Mouse (Mus musculus) urinary bladder, adult 18-20 months (tissue): ENCODE data around the gene Nradd.
A peak's percentile ranks its signal among the peaks of the same experiment; 100 is the strongest.

Source experiments
- DNase-seq, 2 experiments: peaks; one replicate each; pipeline ENCODE4 v3.0.0; 2022; ENCODE audit warnings: low spot score in 2 of 2, mixed read lengths in 2 of 2

The Nradd gene

DNA sequence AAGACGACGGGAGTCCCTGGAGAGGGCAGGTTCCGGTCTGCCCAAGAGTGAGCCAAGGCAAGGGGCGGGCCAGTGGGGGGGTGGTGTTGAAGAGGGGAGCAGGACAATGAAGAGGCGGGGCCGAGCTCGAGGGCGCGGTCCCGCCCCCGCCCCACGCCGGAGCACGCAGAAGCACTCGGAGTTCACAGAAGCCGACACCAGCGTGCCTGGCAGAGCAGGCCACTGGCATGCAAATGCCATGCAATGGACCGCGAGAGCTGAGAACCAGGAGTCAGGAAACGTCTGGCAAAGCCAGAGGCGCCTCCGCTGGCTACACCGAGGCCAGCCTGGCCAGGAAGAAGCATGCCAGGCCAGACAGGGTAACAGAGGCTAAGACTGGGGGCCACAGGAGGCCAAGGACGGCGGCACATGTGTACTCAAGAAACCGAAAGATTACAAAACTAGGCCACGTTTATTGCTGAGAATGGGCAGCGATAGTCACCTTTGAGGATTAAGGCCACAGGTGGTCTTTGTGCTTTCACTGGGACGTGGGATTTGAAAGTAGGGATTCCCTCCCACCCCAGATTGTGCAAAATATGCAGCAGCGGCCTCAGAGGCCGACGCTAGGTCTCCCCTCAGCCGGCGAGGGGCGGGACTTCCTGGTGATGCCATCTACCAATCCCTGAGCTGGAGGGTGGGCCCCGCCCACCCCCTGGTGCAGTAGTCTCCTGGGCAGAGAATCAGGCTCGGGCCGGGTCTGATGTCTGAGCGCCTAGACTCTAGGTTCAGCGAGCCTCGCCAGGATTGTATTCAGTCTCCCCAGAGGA lies at the start of gene Nradd:
Nradd (minus strand) TSS at position 92 of the 806 bp plus-strand sequence.
- DNase-seq, result peak; percentile 62 to 74

DNA sequence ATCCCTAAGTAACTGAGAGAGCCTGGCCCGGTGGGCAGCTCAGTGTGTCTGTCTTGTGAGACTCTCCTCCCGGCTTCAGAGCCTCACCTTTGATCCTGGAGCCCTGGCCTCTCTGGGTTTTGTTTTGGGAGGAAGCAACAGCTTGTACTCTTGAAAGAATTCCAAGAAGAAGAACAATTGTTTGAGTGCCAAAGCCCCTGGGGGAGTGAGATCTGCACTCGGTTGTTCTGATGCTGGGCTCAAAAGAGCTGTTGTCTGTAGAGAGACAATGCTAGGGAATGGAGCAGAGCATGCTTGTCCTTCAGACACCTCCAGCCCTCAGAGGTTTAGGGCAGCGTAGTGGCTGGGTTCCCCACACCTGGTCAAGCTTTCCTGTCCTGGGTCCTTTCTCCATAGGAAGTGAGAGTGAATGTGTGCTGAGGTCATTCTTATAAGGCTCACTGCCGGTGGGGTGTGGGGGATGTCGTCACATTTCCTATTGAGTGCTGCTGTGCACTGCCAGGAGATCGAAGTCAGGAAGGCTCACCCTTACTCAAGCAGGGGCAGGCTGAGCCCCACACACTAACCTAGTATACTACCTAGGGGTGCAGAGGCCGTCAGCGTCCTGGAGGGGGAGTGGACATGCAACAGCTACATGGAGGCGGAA lies 49.0 kb upstream of the Nradd start:
- DNase-seq, result no peak

DNA sequence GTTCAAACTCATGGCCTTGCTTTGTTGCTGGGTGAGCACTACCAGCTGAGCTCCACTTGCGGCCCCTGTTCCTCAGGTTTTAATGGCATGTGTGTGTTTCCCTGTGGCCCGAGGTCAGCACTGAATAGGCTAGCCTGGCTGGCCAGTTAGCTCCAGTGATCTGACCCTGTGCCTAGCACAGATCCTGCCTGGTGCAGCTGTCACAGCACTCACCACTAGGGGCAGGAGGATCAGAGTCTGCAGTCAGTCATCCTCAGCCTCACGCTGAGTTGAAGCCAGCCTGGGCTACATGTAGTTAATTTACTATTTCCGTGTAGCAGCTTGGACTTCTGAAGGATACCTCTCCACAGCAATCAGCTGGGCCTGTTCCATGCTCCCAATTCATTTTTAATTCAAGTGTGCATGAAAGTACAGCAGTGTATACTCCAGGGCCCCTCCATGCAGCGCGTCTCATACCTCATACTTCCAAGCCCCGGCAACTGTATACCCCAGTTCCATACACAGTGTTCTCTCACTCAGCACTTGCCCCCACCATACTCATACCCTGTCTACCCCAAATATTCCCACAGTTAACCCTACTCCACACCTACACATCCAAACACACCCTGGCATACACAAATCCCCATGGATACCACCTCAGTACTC lies 48.3 kb upstream of the Nradd start:
- no peak for DNase-seq

DNA sequence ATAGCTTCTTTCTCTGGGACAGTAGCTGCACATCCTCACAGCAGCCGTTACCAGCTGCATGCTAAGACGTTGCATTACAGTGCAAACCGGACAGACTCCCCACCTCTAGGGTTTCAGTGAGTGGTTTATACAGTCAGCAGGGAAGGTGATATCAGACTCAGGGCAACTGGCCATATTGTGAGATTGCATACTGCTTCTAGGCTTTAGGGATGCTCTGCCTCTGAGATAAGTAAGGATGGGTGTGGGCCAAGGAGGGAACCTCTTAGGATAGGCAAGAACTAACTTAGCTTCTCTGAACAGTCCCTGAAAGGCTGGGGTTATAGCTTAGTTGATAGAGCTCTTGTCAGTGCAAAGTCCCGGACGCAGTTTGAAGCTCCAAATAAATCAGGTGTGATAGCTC lies 45.5 kb upstream of the Nradd start:
- DNase-seq, result no peak

DNA sequence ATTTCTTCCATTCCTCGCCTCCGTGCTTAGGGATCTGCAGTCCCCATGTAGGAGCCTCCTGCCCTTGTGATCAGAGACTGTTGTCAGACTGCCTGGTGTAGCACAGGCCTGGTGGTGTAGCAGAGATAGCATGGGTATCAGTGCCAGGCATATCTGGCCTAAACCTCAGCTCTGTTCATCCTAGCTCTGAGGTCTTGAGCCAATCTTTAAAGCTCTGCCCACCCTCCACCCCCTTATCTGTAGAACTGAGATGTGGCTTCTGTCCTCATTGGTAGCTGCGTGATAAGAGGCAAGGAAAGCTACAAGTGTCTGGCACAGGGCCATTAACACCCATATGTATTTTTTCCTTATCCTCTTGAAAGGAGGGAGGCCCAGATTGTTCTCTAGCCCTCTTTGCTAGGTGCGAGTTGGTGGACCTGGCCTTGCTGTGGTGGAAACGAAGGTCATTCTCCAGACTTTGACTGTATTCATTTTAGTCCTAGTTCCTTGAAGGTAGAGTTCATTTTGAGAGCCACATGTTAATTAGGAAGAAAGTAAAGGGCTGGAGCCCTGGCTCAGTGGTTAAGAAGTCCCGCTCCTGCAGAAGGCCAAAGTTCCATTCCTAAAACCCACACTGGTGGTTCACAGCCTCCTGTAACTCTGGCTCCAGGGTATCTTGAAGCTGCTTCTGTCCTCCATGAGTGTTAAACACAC lies 44.5 kb upstream of the Nradd start:
- DNase-seq, result no peak

DNA sequence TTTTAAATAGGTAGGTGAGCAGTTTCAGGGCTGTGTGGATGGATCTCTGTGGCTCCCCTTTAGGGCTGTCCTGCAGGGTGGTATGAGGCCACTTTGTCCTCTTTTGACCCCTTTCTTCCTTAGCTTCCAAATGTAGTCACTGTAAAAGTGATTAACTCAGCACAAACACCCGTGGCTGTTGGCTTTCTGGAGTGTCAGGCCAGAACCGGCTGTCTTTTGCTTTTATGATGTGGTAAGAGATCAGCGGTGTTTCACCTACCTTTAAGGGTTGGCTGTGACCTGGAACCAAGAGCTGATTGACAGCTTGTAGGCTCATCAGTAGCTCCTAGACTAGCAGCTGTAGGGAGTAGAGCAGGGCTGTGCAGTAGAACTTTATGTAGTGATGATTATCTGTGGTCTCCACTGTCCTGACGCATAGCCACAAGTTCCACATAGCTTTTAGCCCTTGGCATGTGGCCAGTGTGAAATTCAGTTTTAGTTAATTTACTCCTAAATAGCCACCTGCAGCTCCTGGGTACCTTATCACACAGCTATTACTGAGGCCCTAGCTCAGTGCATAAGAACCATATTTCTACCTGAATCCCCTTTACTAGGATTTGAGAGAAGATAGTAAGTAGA lies 43.1 kb upstream of the Nradd start:
- no peak for DNase-seq

DNA sequence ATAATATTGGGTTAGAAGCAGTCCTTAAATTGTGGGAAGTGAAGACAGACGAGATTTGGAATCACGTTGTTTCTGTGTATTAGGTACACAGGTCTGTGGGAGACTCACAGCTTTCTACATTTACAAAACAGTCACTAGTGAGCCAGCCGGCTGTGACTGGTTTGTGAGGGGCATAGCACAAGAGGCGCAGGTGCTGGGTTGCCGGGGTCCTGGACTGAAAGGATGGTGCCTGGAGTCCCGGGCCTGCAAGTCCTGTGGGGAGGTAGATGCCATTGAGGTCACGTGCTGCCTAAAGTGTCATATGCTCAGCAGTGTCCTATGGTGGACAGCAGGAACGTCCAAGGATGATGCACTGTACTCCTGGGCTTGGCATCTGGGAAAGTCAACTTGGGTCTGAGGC lies 42.1 kb upstream of the Nradd start:
- no peak for DNase-seq

DNA sequence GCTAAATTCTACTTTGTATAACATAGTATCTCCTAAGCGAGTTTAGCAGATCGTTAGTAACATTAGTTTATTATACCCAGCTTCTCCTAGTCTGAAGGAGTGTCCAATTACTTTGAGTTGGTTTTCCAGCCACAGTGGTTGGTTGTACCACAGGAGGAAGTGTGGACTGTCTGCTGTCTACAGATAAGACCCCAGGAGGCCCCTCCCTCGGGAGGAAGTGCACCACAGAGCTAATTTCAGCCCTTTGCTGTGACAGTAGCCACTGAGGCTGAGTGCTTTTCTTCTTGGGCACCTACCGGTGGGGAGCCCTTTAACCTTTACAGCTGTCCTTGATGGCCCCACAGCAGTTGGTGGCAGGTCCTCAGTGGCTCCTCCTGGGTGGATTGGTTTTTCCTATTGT lies 41.7 kb upstream of the Nradd start:
- DNase-seq, result no peak

DNA sequence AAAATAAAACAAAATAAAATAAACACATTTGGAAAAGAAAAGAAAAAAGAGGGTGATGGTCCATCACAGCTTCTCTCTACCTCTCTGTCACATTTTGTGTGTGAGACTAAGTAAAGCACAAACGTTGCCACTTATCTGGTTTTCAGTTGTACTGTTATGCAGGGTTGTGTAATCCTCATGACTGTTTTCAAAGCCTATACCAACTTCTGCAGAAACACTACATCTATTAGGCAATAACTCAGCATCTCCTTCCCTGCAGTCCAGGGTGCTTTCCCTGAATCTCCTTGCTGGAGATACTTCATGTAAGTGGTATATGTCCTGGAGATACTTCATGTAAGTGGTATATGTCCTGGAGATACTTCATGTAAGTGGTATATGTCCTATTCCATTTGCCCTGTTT lies 38.6 kb upstream of the Nradd start:
- DNase-seq, result no peak

DNA sequence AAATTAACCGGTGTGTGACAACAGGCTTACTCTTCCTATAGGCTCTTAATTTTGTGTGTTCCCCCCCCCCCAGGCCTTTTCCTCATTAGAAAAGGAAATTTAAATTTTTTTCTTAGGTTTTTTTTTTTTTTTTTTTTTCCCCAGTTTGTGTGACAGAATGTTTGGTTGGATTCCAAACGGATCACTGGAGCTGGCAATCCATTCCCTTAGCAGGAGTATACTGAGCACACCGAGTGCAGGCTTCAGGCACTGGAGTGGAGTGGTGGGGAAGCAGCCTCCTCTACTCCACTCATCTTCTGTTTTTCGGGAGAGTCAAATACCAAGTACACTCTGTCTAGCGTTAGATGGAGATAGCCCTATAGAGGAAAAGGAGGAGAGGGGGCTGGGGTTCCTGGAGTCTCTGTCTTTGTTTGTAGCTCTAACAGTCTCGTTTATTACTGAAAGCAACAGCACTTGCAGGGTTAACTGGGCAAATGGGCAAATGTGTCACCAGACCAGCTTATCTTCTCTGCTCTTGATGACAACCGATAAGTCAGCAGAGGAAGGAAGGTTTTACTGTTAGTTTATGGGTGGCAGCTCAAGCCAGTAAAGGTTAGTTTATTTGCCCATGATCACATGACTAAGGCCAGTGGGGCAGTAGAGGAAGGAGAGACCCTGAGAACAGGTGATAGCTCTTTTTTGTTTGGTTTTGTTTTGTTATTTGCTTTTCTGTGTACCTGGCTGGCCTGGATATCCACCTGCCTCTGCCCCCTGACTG lies 36.8 kb upstream of the Nradd start:
- DNase-seq, result peak in 1 of 2 experiments; percentile 42

DNA sequence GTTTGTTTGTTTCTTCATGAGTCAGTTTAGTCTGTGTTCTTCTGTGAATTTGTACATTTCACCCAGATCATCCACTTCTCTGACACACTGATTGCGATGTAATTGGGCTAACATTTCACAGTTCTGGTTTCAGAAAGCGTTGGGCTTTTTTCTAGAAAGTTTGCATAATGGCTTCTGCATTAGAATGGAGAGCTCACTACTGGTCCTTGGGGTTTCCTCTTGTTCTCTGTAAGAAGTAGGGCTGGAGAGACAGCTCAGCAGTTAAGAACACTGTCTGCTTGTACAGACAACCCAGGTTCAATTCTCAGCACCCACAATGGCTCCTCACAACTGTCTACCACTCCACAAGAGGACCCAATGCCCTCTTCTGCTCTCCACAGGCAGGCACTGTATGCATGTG lies 36.0 kb upstream of the Nradd start:
- no peak for DNase-seq

DNA sequence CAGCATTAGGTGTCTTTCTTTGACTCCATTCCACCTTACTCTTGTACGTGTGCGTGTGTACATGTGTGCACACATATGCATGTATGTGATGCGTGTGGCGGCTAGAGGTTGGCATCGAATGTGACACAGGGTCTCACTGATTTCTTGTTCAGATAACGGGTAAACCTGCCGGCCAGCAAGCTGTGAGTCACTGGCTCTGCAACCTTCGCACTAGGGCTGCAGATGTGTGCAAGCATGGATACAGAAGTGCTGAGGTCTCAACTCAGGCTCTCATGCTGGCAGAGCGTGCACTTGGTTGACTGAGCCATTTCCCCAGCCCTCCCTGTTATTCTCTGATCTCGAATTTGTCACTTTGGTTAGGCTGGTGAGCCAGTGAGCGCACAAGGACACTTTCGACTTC lies 35.3 kb upstream of the Nradd start:
- DNase-seq, result no peak

DNA sequence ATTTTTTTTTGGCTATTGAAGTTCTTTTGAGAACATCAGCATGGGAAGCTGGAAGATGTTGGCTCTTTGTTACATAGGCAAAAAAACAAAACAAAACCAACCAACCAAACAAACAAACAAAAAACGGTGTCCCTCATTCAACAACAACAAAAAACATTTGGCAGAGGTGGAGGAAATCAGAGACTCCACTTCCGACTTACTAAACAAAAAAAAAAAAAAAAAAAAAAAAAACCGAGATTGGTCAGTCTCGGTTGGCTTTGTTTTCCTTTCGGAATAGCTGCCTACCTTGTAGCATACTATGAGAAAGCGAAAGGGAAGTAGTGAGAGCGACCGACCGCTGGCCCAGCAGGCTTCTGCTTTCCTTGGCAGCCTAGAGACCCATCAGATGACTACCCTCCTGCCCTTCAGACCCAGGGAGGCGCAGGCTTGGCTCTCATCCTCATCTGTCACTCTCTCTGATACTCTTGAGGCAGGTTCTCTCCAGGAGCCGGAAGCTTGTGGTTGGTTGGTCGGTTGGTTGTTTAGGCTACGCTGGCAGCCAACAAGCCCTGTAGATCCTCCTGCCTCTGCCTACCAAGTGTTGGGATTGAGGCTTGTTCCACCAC lies 33.3 kb upstream of the Nradd start:
- no peak for DNase-seq

DNA sequence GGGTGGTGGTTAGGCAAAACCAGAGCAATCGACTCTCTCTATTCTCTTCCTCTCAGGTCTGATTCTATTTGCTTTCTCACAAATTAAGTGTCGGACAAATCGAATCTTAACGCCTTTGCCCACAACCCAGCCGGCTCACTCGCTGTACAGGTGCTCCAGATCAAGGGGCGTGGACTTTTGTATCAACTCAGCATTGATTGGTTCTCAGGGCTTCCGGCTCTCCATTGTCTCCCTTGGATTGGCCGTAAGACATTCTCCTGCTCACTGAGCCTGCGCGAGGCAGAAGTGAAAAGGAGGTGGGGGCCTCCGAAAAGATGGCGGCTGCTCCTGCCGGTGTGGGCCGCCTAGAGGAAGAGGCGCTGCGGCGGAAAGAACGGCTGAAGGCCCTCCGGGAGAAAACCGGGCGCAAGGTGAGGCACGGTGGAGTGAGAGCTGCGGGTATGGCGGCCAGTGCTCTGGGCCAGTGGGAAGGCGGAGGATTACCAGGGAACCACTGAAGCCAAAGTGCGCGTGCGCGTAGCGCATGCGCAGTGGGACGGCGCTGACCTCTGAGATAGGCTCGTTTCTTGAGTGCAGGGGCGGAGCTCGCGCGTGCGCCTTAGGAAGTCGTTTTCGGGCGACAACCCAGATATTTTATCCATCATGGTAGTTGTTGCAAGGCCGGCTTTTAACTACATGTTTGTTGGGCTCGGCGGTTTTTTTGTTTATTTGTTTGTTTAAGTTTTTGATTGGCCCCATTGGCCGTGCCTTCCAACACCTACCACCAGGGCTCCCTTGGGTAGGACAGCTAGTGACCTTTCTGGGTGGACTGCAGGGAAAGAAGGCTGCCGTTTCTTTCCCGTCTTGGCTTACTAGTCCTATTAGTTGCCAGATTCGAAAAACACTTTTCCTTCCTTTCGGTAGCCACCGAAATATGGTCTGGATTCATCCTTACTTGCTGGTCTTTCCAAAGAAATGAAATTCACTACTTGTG lies 32.3 kb upstream of the Nradd start, which contains the start of gene Ccdc12:
Ccdc12 (plus strand) TSS at position 255 of the 973 bp plus-strand sequence.
- peak; percentile 91 to 92 for DNase-seq

DNA sequence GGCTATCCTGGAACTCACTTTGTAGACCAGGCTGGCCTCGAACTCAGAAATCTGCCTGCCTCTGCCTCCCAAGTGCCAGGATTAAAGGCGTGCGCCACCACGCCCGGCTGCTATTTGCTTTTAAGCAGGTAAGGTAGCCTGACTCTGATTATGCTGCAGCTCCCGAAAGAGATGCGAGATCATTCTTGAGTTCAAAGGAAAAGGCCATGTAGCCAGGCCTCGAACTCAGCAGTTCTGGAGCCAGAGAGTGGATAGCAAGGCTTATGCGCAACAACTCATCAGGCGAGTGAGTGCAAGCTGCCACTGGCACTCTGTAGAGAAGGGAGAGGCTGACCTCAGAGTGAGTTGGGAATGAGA lies 31.4 kb upstream of the Nradd start:
- no peak for DNase-seq

DNA sequence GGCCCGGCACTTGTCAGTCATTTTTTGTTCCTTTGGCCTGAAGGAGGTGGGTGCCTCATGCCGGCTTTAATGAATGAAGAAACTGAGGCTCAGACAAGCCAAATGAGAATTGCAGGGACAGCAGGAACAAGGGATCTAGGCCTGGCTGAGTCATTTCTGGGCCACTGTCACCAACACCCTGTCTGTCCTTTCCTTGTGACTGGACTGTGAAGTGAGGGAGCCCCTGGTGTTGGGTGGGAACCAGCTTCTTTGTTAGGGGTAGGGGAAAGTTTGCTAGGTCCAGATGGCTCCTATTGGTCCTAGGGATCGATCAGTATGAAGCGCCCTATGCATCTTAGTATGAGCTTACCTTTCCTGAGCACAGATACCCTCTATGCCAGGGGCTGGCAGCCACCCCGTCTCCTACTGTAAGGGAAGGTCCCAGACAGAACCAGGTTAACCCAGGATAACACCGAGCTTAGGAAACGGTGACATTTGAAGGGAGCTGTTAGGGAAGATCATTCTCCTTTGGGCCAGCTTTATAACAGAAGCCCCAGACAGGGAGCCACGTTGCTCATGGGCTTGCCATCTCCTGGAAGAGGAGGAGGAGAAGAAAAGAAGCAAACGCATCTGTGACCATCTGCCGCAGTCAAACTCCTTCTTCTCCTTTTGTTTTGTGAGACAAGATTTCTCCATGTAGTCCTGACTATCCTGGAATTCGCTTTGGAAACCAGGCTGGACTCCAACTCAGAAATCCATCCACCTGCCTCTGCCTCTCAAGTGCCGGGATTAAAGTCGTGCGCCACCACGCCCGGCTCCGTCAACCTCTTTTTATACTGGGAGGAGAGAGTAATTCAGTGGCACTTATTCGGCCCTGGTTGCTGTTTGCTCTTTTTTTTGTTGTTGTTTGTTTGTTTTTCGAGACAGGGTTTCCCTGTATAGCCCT lies 30.7 kb upstream of the Nradd start:
- no peak for DNase-seq

DNA sequence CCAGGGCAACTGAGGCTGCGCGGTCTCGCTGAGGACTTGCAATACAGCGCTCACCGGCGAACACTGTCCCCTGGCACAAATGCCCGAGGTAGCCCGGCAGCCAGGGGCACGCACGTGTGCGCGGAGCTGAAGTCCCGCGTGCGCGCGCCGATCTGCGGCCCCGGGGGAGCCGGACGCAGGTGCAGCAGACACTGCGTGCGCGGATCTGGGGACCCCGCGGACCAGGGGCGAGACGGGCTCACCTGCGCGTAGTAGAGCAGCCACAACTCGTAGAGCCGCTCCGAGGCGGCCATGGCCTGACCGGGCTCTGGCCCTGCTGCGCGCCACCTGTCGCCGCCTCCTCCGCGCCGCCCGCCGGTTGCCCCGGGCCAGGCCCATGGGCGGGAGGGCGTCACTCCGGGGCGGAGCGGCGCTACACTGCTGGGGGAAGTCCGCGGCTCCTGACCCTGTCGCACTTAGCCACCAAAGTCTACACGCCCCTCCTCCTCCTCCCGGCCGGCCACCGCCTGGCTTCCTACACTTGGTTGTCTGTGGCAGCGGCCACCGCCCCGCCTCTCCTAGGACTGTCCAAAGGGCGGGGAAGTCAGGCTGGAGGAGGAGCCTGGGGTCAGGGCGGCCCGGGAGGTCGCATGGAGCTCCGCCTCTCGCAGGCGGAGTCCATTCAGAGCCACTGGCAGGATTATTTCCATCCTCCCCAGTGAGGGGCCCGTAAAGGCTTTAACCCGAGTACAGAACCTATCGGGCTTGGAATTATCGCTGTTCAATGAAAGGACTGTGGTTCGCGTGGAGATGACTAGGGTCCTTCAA lies 29.6 kb upstream of the Nradd start, which contains the start of gene Nbeal2:
Nbeal2 (minus strand) TSS at position 507 of the 807 bp plus-strand sequence.
- peak; percentile 90 to 95 for DNase-seq
